Mouse (Mus musculus): ENCODE results near the gene Kcnmb2. TPM values are rescaled to one million over a fixed set of nuclear protein-coding genes. Genes with fewer than 3 reads are reported as not detected.

Gene Kcnmb2
- polyA plus RNA-seq, 1 experiment from 2014 or later, result 1.4 TPM

- H3K4me3 ChIP-seq (ENCODE audit: low read depth, low read length), result no peak overlapping the region
- no peaks in the 10 kb centered on the region for H3K36me3 ChIP-seq (ENCODE audit: control insufficient read depth, insufficient read depth, low read length)
- no peak overlapping the region for H3K4me2 ChIP-seq (ENCODE audit: low read depth, low read length, severe bottlenecking)
- 86% methylated on average over 5 of the region's 5 CpGs for WGBS
- no peak for DNase-seq (ENCODE audit: low spot score)
- ATAC-seq (replicated peaks; ENCODE audit: low FRiP score), result no peak
- no peak overlapping the region for H3K27ac ChIP-seq (ENCODE audit: low read depth, low read length)
- no peaks in the 10 kb centered on the region for H3K27me3 ChIP-seq (ENCODE audit: control insufficient read depth, insufficient read depth, low read length)
- H3K9ac ChIP-seq (ENCODE audit: low read length), result no peak overlapping the region
- no peaks in the 10 kb centered on the region for H3K9me3 ChIP-seq (ENCODE audit: control insufficient read depth, low read length)
- H3K4me1 ChIP-seq (replicated peaks; ENCODE audit: control insufficient read depth, insufficient read depth, low read length), result no peaks in the 10 kb centered on the region
Observed at GRCm38 (mm10) chr3:31911168-31911567, 8.9 kb downstream of the Kcnmb2 start.

GRCm38 (mm10) chr3:31911690-31912089 is 9.4 kb downstream of the Kcnmb2 start:
- H3K4me2 ChIP-seq (ENCODE audit: low read depth, low read length, severe bottlenecking), result no peak overlapping the region
- no peak overlapping the region for H3K27ac ChIP-seq (ENCODE audit: low read depth, low read length)
- H3K9ac ChIP-seq (ENCODE audit: low read length), result no peak overlapping the region
- 69% methylated on average over 3 of the region's 3 CpGs for WGBS
- no peak overlapping the region for H3K4me3 ChIP-seq (ENCODE audit: low read depth, low read length)
- H3K9me3 ChIP-seq (ENCODE audit: control insufficient read depth, low read length), result no peaks in the 10 kb centered on the region
- DNase-seq (ENCODE audit: low spot score) (no peak), ATAC-seq (replicated peaks; ENCODE audit: low FRiP score) (no peak)
- no peaks in the 10 kb centered on the region for H3K27me3 ChIP-seq (ENCODE audit: control insufficient read depth, insufficient read depth, low read length)
- no peaks in the 10 kb centered on the region for H3K4me1 ChIP-seq (replicated peaks; ENCODE audit: control insufficient read depth, insufficient read depth, low read length)
- H3K36me3 ChIP-seq (ENCODE audit: control insufficient read depth, insufficient read depth, low read length), result no peaks in the 10 kb centered on the region

DNA sequence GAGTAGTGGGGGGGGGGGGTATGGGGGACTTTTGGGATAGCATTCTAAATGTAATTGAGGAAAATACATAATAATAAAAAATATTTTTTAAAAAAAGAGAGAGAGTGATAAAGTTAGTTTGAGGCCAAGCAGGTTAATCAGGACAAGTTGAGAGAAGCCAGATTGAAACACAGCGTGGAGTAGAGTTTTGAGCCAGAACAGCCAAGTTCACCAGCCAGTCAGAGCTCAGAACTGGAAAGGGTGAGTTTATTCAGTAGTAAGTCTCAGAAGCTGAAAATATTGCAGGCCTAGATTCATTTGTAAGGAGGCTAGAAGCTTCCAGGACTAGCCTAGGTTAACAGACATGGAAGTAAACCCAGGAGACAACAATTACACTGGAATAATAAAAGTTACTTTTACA is 26.2 kb downstream of the Kcnmb2 start:
- H3K36me3 ChIP-seq (ENCODE audit: control insufficient read depth, insufficient read depth, low read length), result no peaks in the 10 kb centered on the region
- H3K4me2 ChIP-seq (ENCODE audit: low read depth, low read length, severe bottlenecking), result no peak overlapping the region
- H3K27me3 ChIP-seq (ENCODE audit: control insufficient read depth, insufficient read depth, low read length), result no peaks in the 10 kb centered on the region
- no peak for DNase-seq (ENCODE audit: low spot score)
- no peaks in the 10 kb centered on the region for H3K4me1 ChIP-seq (replicated peaks; ENCODE audit: control insufficient read depth, insufficient read depth, low read length)
- ATAC-seq (replicated peaks; ENCODE audit: low FRiP score), result no peak
- H3K9ac ChIP-seq (ENCODE audit: low read length), result no peak overlapping the region
- no peak overlapping the region for H3K4me3 ChIP-seq (ENCODE audit: low read depth, low read length)
- no peak overlapping the region for H3K27ac ChIP-seq (ENCODE audit: low read depth, low read length)
- 90% methylated on average over 1 of the region's 1 CpGs for WGBS
- H3K9me3 ChIP-seq (ENCODE audit: control insufficient read depth, low read length), result no peaks in the 10 kb centered on the region

DNA sequence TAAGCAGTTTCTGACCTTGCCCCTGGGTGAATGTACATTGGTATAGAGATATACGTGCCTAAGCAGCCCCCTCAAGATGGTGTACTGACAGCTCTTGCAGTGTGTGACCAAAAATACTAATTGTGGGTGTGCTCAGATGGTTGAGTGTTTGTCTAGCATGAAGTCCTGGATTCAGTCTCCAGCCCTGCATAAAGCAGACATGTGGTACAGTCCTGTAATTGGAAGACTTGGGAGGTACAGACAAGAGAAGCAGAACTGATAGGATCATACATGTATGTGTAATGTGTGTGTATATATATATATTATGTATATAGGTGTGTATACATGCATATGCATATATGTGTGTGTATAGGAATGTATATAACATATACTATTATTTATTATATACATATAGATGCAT is 32.4 kb downstream of the Kcnmb2 start:
- H3K4me1 ChIP-seq (replicated peaks; ENCODE audit: control insufficient read depth, insufficient read depth, low read length), result no peaks in the 10 kb centered on the region
- 76% methylated on average over 1 of the region's 1 CpGs for WGBS
- H3K27ac ChIP-seq (ENCODE audit: low read depth, low read length), result no peak overlapping the region
- H3K4me2 ChIP-seq (ENCODE audit: low read depth, low read length, severe bottlenecking), result no peak overlapping the region
- H3K27me3 ChIP-seq (ENCODE audit: control insufficient read depth, insufficient read depth, low read length), result no peaks in the 10 kb centered on the region
- no peak overlapping the region for H3K4me3 ChIP-seq (ENCODE audit: low read depth, low read length)
- H3K9ac ChIP-seq (ENCODE audit: low read length), result no peak overlapping the region
- H3K9me3 ChIP-seq (ENCODE audit: control insufficient read depth, low read length), result no peaks in the 10 kb centered on the region
- DNase-seq (ENCODE audit: low spot score) (no peak), ATAC-seq (replicated peaks; ENCODE audit: low FRiP score) (no peak)
- no peaks in the 10 kb centered on the region for H3K36me3 ChIP-seq (ENCODE audit: control insufficient read depth, insufficient read depth, low read length)

DNA sequence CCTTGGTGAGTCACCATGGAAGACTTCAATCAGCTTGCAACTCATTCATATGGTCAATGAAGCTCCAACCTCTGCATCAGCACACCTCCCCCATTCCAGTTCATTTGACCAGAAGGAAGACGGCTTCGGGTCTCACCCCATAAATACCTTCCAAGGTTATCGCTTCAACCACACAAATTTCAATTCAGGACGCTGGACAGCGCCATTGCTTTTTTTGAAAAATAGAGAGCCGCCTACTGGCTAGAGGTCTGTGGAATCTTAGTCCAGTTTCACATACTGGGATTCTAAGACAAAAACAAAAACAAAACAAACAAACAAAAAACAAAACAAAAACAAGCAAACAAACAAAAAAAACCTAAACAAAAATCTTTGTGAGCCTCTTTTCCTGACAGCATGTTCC is 39.2 kb downstream of the Kcnmb2 start:
- Histone ChIP-seq H3K4me1 (replicated peaks; ENCODE audit: control insufficient read depth, insufficient read depth, low read length) (no peaks in the 10 kb centered on the region), H3K4me2 (ENCODE audit: low read depth, low read length, severe bottlenecking) (no peak overlapping the region), H3K36me3 (ENCODE audit: control insufficient read depth, insufficient read depth, low read length) (no peaks in the 10 kb centered on the region), H3K9ac (ENCODE audit: low read length) (no peak overlapping the region), H3K27ac (ENCODE audit: low read depth, low read length) (no peak overlapping the region), H3K9me3 (ENCODE audit: control insufficient read depth, low read length) (no peaks in the 10 kb centered on the region), H3K27me3 (ENCODE audit: control insufficient read depth, insufficient read depth, low read length) (no peaks in the 10 kb centered on the region), H3K4me3 (ENCODE audit: low read depth, low read length) (no peak overlapping the region)
- peak; percentile 58 for DNase-seq (ENCODE audit: low spot score)
- WGBS, result 30% methylated on average over 6 of the region's 6 CpGs
- no peak for ATAC-seq (replicated peaks; ENCODE audit: low FRiP score)

DNA sequence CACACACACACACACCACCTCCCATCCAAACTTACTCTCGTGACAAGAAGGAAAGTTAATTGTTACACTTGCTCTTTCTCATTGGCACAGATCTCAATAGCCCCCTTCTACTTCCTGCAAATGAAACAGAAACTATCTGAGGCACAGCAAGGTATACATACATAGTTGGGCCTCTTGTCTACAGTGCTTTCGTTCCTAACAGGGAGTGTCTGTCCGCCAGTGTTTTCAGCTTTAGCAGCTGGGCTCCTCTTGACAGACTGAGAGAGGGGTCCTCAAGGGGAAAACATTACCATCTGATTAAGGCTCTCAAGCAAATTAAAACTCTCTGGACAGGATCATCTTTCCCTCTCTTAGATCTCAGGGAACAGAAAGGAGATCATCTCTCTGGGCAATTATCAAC is 51.9 kb downstream of the Kcnmb2 start:
- H3K9ac ChIP-seq (ENCODE audit: low read length), result no peak overlapping the region

GRCm38 (mm10) chr3:31955004-31955403 is 52.7 kb downstream of the Kcnmb2 start:
- DNase-seq (ENCODE audit: low spot score) (no peak), ATAC-seq (replicated peaks; ENCODE audit: low FRiP score) (no peak)
- H3K27ac ChIP-seq (ENCODE audit: low read depth, low read length), result no peak overlapping the region
- H3K9ac ChIP-seq (ENCODE audit: low read length), result no peak overlapping the region
- H3K4me2 ChIP-seq (ENCODE audit: low read depth, low read length, severe bottlenecking), result no peak overlapping the region
- H3K27me3 ChIP-seq (ENCODE audit: control insufficient read depth, insufficient read depth, low read length), result no peaks in the 10 kb centered on the region
- no peaks in the 10 kb centered on the region for H3K36me3 ChIP-seq (ENCODE audit: control insufficient read depth, insufficient read depth, low read length)
- H3K4me3 ChIP-seq (ENCODE audit: low read depth, low read length), result no peak overlapping the region
- no peaks in the 10 kb centered on the region for H3K4me1 ChIP-seq (replicated peaks; ENCODE audit: control insufficient read depth, insufficient read depth, low read length)
- 88% methylated on average over 2 of the region's 2 CpGs for WGBS
- H3K9me3 ChIP-seq (ENCODE audit: control insufficient read depth, low read length), result no peaks in the 10 kb centered on the region

More for the DNA sequence above, 51.9 kb downstream of the Kcnmb2 start:
- Histone ChIP-seq H3K27ac (ENCODE audit: low read depth, low read length) (no peak overlapping the region), H3K4me3 (ENCODE audit: low read depth, low read length) (no peak overlapping the region), H3K4me1 (replicated peaks; ENCODE audit: control insufficient read depth, insufficient read depth, low read length) (no peaks in the 10 kb centered on the region), H3K4me2 (ENCODE audit: low read depth, low read length, severe bottlenecking) (no peak overlapping the region), H3K36me3 (ENCODE audit: control insufficient read depth, insufficient read depth, low read length) (no peaks in the 10 kb centered on the region), H3K27me3 (ENCODE audit: control insufficient read depth, insufficient read depth, low read length) (no peaks in the 10 kb centered on the region), H3K9me3 (ENCODE audit: control insufficient read depth, low read length) (no peaks in the 10 kb centered on the region)
- 68% methylated on average over 3 of the region's 3 CpGs for WGBS
- DNase-seq (ENCODE audit: low spot score) (no peak), ATAC-seq (replicated peaks; ENCODE audit: low FRiP score) (no peak)

- H3K9ac ChIP-seq (ENCODE audit: low read length), result no peak overlapping the region
- H3K4me1 ChIP-seq (replicated peaks; ENCODE audit: control insufficient read depth, insufficient read depth, low read length), result no peaks in the 10 kb centered on the region
- no peak for DNase-seq (ENCODE audit: low spot score)
- H3K27ac ChIP-seq (ENCODE audit: low read depth, low read length), result no peak overlapping the region
- H3K4me2 ChIP-seq (ENCODE audit: low read depth, low read length, severe bottlenecking), result no peak overlapping the region
- no peak for ATAC-seq (replicated peaks; ENCODE audit: low FRiP score)
- 67% methylated on average over 5 of the region's 5 CpGs for WGBS
- no peaks in the 10 kb centered on the region for H3K9me3 ChIP-seq (ENCODE audit: control insufficient read depth, low read length)
- H3K27me3 ChIP-seq (ENCODE audit: control insufficient read depth, insufficient read depth, low read length), result no peaks in the 10 kb centered on the region
- no peak overlapping the region for H3K4me3 ChIP-seq (ENCODE audit: low read depth, low read length)
- H3K36me3 ChIP-seq (ENCODE audit: control insufficient read depth, insufficient read depth, low read length), result no peaks in the 10 kb centered on the region
Observed at GRCm38 (mm10) chr3:31959821-31960220, 57.5 kb downstream of the Kcnmb2 start.

- H3K27me3 ChIP-seq (ENCODE audit: control insufficient read depth, insufficient read depth, low read length), result no peaks in the 10 kb centered on the region
Observed at GRCm38 (mm10) chr3:31961175-31961574, 58.9 kb downstream of the Kcnmb2 start.

More at GRCm38 (mm10) chr3:31961175-31961574, 58.9 kb downstream of the Kcnmb2 start:
- WGBS, result 70% methylated on average over 3 of the region's 3 CpGs
- Histone ChIP-seq H3K27ac (ENCODE audit: low read depth, low read length) (no peak overlapping the region), H3K4me1 (replicated peaks; ENCODE audit: control insufficient read depth, insufficient read depth, low read length) (no peaks in the 10 kb centered on the region), H3K36me3 (ENCODE audit: control insufficient read depth, insufficient read depth, low read length) (no peaks in the 10 kb centered on the region), H3K4me3 (ENCODE audit: low read depth, low read length) (no peak overlapping the region), H3K4me2 (ENCODE audit: low read depth, low read length, severe bottlenecking) (no peak overlapping the region), H3K9me3 (ENCODE audit: control insufficient read depth, low read length) (no peaks in the 10 kb centered on the region), H3K9ac (ENCODE audit: low read length) (no peak overlapping the region)
- DNase-seq (ENCODE audit: low spot score), result no peak
- no peak for ATAC-seq (replicated peaks; ENCODE audit: low FRiP score)
